Mouse (Mus musculus) G1E (cell line): ENCODE results near the gene Smim8. TPM values are rescaled to one million over a fixed set of nuclear protein-coding genes. Genes with fewer than 3 reads are reported as not detected.

ENCODE experiments used
- ATAC-seq: 2 replicates; pipeline ENCODE4 v1.8.0; 2016; ENCODE audit warnings: mild to moderate bottlenecking; ENCODE audit not compliant: insufficient number of reproducible peaks, poor library complexity, low FRiP score, severe bottlenecking; ENCODE audit errors: extremely low read depth
- DNase-seq: peaks from one replicate; pipeline ENCODE4 v3.0.0; 2012; ENCODE audit warnings: low spot score
- H3K27me3 ChIP-seq: 2 replicates; pipeline ENCODE4 v1.6.1; 2012; ENCODE audit warnings: mild to moderate bottlenecking, low read length, inconsistent platforms; ENCODE audit not compliant: insufficient read depth
- H3K36me3 ChIP-seq: replicated peaks from 2 replicates; pipeline ENCODE3; 2012; ENCODE audit warnings: mild to moderate bottlenecking, inconsistent platforms
- H3K4me1 ChIP-seq: 2 replicates; pipeline ENCODE4 v1.6.1; 2012; ENCODE audit warnings: low read depth, low read length, inconsistent platforms, mixed read lengths; ENCODE audit not compliant: insufficient read depth
- H3K4me3 ChIP-seq: 2 replicates; pipeline ENCODE4 v1.5.1; 2012; ENCODE audit warnings: low read depth, mild to moderate bottlenecking, inconsistent platforms, low read length, moderate library complexity, mixed read lengths
- H3K9me3 ChIP-seq: replicated peaks from 2 replicates; pipeline ENCODE4 v1.6.1; 2012; ENCODE audit warnings: inconsistent platforms
- CTCF ChIP-seq: IDR thresholded peaks from 2 replicates; pipeline ENCODE4 v1.5.1; 2012; ENCODE audit warnings: low read depth, low read length, inconsistent platforms, mixed read lengths
- GATA1 ChIP-seq: IDR thresholded peaks from 2 replicates; pipeline ENCODE4 v1.6.1; 2012; ENCODE audit warnings: borderline replicate concordance, low read length, inconsistent platforms, mixed read lengths
- GATA2 ChIP-seq: IDR thresholded peaks from 2 replicates; pipeline ENCODE4 v1.6.1; 2012; ENCODE audit warnings: low read depth, low read length, inconsistent platforms, borderline replicate concordance
- POLR2AphosphoS5 ChIP-seq: IDR thresholded peaks from 2 replicates; pipeline ENCODE4 v1.6.1; 2012; ENCODE audit warnings: low read depth, low read length, inconsistent platforms; ENCODE audit not compliant: insufficient replicate concordance
- TAL1 ChIP-seq: conservative IDR thresholded peaks from 2 replicates; pipeline ENCODE4 v1.6.1; 2012; ENCODE audit warnings: low read depth, low read length, inconsistent platforms, mixed read lengths
- polyA plus RNA-seq: library from polyadenylated mRNA; stranded (reverse); fragments of >175 nt; gene quantifications from 2 replicates; pipeline ENCODE4 v1.2.3, GENCODE M21; 2012
- total RNA-seq, 2 experiments: library from RNA; stranded (forward) in 1 of 2; stranded (reverse) in 1 of 2; fragments of 200-1000 nt in 1 of 2; fragments of >200 nt in 1 of 2; fragmentation: Nextera tagmentation in 1 of 2; gene quantifications; 2 replicates each; pipeline ENCODE4 v1.2.3; 2014 to 2017

Gene Smim8
- total RNA-seq (2014; fragmentation: Nextera tagmentation): 41.4 and 43.7 TPM in 2 replicates
- 66.0 and 92.9 TPM in 2 replicates for total RNA-seq (2017)
- 17.0 and 27.0 TPM in 2 replicates for polyA plus RNA-seq

GRCm38 (mm10) chr4:34777677-34778527, at the start of gene Smim8:
TSS of gene Smim8 (minus strand) at chr4:34778423.
- Histone ChIP-seq H3K4me3 (peak within 1 kb of the TSS; percentile 74), H3K27me3 (no peaks in the 10 kb centered on the region), H3K4me1 (peaks cover 37% of the 10 kb centered on the region), H3K9me3 (no peaks in the 10 kb centered on the region), H3K36me3 (peaks cover 8% of the 10 kb centered on the region)
- peak; percentile 82 for ATAC-seq
- peak; percentile 73 for DNase-seq
- TF ChIP-seq GATA2 (no peak), CTCF (peak; percentile 35; the same call in 1 of the 2 replicates)

- ATAC-seq: no peak
- no peak overlapping the region for H3K4me3 ChIP-seq
- no peak for DNase-seq
- no peaks in the 10 kb centered on the region for H3K4me1 ChIP-seq
- TF ChIP-seq CTCF: no peak
- no peak for TF ChIP-seq POLR2AphosphoS5
- TF ChIP-seq GATA1: no peak
- H3K36me3 ChIP-seq: peaks cover 57% of the 10 kb centered on the region
- no peaks in the 10 kb centered on the region for H3K9me3 ChIP-seq
- no peaks in the 10 kb centered on the region for H3K27me3 ChIP-seq
Observed at GRCm38 (mm10) chr4:34823901-34824300, 45.7 kb upstream of the Smim8 start.

GRCm38 (mm10) chr4:34819904-34820303, 41.7 kb upstream of the Smim8 start:
- no peak for ATAC-seq
- no peak overlapping the region for H3K4me3 ChIP-seq
- no peak for TF ChIP-seq CTCF
- no peak for TF ChIP-seq POLR2AphosphoS5
- TF ChIP-seq GATA2: no peak
- no peak for TF ChIP-seq GATA1
- TF ChIP-seq TAL1: no peak
- peaks cover 66% of the 10 kb centered on the region for H3K36me3 ChIP-seq
- H3K9me3 ChIP-seq: no peaks in the 10 kb centered on the region
- no peaks in the 10 kb centered on the region for H3K4me1 ChIP-seq
- no peaks in the 10 kb centered on the region for H3K27me3 ChIP-seq
- DNase-seq: no peak

GRCm38 (mm10) chr4:34801166-34802034, 23.2 kb upstream of the Smim8 start:
- DNase-seq (no peak), ATAC-seq (no peak)
- Histone ChIP-seq H3K27me3 (no peaks in the 10 kb centered on the region), H3K36me3 (peaks cover 33% of the 10 kb centered on the region), H3K4me1 (0 out of 2 replicates have a peak, but pooled peaks cover 2% of the 10 kb centered on the region), H3K9me3 (no peaks in the 10 kb centered on the region), H3K4me3 (no peak overlapping the region)
- 0 out of 2 replicates have a peak, but pooled peaks have one; percentile 51 for TF ChIP-seq POLR2AphosphoS5
- TF ChIP-seq GATA2: no peak

DNA sequence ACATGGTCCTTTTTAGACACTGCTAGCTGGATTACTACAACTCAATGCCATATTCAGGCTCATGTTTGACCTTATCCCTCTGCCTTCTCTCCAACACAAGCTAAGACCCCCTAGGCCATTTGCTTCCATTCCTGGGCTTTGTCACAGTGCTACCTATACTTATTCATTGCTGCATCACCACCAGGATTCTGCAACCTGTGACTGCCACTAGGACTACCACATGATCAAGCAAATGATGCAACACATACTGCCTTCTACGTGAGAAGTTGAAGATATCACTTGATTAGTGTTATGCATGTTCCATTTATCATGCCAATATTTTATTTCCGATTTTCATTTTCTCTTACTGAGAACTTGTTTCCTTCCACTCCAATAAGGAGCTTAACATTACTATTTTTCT, 19.8 kb upstream of the Smim8 start:
- Histone ChIP-seq H3K27me3 (no peaks in the 10 kb centered on the region), H3K4me3 (no peak overlapping the region), H3K4me1 (0 out of 2 replicates have a peak, but pooled peaks cover 2% of the 10 kb centered on the region), H3K36me3 (peaks cover 11% of the 10 kb centered on the region), H3K9me3 (no peaks in the 10 kb centered on the region)
- no peak for DNase-seq
- TF ChIP-seq POLR2AphosphoS5 (no peak), GATA1 (no peak), CTCF (no peak), GATA2 (no peak), TAL1 (no peak)
- no peak for ATAC-seq

GRCm38 (mm10) chr4:34797294-34797983, 19.2 kb upstream of the Smim8 start:
- peaks cover 8% of the 10 kb centered on the region for H3K36me3 ChIP-seq
- H3K4me1 ChIP-seq: 0 out of 2 replicates have a peak, but pooled peaks cover 2% of the 10 kb centered on the region
- no peak for ATAC-seq
- H3K27me3 ChIP-seq: no peaks in the 10 kb centered on the region
- DNase-seq: no peak
- H3K4me3 ChIP-seq: no peak overlapping the region
- no peaks in the 10 kb centered on the region for H3K9me3 ChIP-seq
- TF ChIP-seq POLR2AphosphoS5: no peak
- TF ChIP-seq GATA2: no peak
- no peak for TF ChIP-seq CTCF
- TF ChIP-seq GATA1: no peak
- no peak for TF ChIP-seq TAL1
